Mouse (Mus musculus) midbrain, embryonic 11.5 days (tissue): ENCODE results near the gene Snrpf. TPM values are rescaled to one million over a fixed set of nuclear protein-coding genes. Genes with fewer than 3 reads are reported as not detected.

Experiments
- ATAC-seq: fragments of 200-750 bp; cut with Nextera tagmentation; 2 replicates; pipeline ENCODE4 v1.8.0; 2017; ENCODE audit warnings: moderate TSS enrichment, moderate library complexity; ENCODE audit not compliant: low FRiP score
- DNase-seq: peaks from one replicate; pipeline ENCODE4 v3.0.0; 2015; ENCODE audit warnings: low spot score; ENCODE audit errors: missing footprints
- H3K27ac ChIP-seq: fragments of 300-500 bp; sonication (generic); 2 replicates; pipeline ENCODE4 v1.5.1; 2014; ENCODE audit warnings: low read depth, low read length
- H3K27me3 ChIP-seq: fragments of 300-500 bp; sonication (generic); 2 replicates; pipeline ENCODE4 v1.6.1; 2014; ENCODE audit warnings: mild to moderate bottlenecking, low read length, moderate library complexity, mixed read lengths; ENCODE audit not compliant: control insufficient read depth, insufficient read depth
- H3K36me3 ChIP-seq: fragments of 300-500 bp; sonication (generic); 2 replicates; pipeline ENCODE4 v1.6.1; 2014; ENCODE audit warnings: mild to moderate bottlenecking, low read length, moderate library complexity, mixed read lengths; ENCODE audit not compliant: control insufficient read depth, insufficient read depth
- H3K4me1 ChIP-seq: fragments of 300-500 bp; sonication (generic); 2 replicates; pipeline ENCODE4 v1.6.1; 2014; ENCODE audit warnings: low read length; ENCODE audit not compliant: control insufficient read depth, insufficient read depth
- H3K4me2 ChIP-seq: fragments of 300-500 bp; sonication (generic); 2 replicates; pipeline ENCODE4 v1.6.1; 2014; ENCODE audit warnings: mild to moderate bottlenecking, moderate library complexity
- H3K4me3 ChIP-seq: fragments of 300-500 bp; sonication (generic); 2 replicates; pipeline ENCODE4 v1.5.1; 2014; ENCODE audit warnings: low read depth, low read length
- H3K9ac ChIP-seq: fragments of 300-500 bp; sonication (generic); 2 replicates; pipeline ENCODE4 v1.6.1; 2014; ENCODE audit warnings: low read length
- H3K9me3 ChIP-seq: fragments of 300-500 bp; sonication (generic); 2 replicates; pipeline ENCODE4 v1.6.1; 2016; ENCODE audit warnings: low read length; ENCODE audit not compliant: control insufficient read depth
- WGBS: fragments of 180-500 bp; shearing (Covaris S2); extraction: QIAGEN DNeasy Blood & Tissue Kit; methylation state at CpG from one replicate; pipeline ENCODE4 v1.1.7; 2014; 5-methylcytosine and 5-hydroxymethylcytosine counted together
- polyA plus RNA-seq: library from polyadenylated mRNA; unstranded; fragments of >200 nt; fragmentation: Nextera tagmentation; extraction: Ambion mirVana; gene quantifications from 2 replicates; pipeline ENCODE4 v1.2.1, GENCODE M21; 2014

Gene Snrpf
- polyA plus RNA-seq = 145 and 150 TPM in 2 replicates

DNA sequence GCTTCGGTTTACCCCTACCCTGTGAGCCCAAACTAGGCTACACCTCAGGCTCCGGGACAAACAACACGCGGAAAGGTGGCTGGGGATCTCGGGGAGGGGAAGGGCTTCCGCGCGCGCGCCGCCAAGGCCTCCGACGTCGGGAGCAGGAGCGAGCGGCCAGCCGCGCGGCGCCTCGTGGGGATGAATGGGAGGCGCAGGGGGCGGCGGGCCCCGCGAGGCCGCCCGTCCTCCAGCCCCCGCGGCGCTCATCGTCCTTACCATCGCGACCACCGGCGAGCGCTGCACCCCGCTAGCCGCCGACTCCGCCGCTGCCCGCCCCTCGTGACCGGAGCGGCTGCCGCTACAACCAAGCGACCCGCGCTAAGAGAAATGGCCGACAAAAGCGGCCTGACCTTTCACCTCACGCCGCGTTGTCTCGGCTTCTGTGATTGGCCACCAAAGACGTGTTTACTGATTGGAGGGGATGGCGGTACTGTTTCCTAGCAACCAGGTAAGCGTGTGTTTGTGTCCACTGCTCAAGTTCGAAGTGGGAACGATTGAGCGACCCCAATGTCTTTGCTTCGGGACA, at the start of gene Snrpf:
Snrpf (minus strand) TSS at position 426 of the 568 bp plus-strand sequence.
- Histone ChIP-seq H3K4me1 (peaks cover 7% of the 10 kb centered on the region), H3K4me3 (peak within 1 kb of the TSS; percentile 85), H3K27me3 (no peaks in the 10 kb centered on the region), H3K9ac (peak within 1 kb of the TSS; percentile 92), H3K27ac (peak within 1 kb of the TSS; percentile 59), H3K4me2 (peak within 1 kb of the TSS; percentile 94), H3K9me3 (no peaks in the 10 kb centered on the region), H3K36me3 (no peaks in the 10 kb centered on the region)
- DNase-seq (peak; percentile 100), ATAC-seq (peak; percentile 91)
- under 1% methylated on average over 63 of the region's 63 CpGs for WGBS

DNA sequence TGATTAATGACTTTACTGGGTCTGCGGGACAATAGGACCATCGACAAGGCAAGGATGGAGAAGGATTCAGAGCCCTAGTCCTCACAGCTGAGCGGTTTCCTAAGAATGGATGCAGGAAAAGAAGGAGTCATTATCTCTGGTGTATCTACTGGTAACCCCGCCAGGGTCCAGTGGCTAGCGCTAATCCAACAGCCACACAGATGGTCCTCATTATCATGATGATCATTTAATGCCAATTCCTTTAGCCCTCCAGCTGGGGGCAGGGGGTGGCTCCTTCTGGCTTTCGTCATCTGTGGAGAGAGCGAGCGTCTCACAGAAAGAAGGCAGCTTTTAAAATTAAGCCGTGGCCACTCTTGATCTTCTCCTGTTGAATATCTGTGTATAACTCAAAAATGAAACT, 46.4 kb upstream of the Snrpf start:
- Histone ChIP-seq H3K9ac (no peak overlapping the region), H3K36me3 (no peaks in the 10 kb centered on the region), H3K4me2 (no peak overlapping the region), H3K4me3 (no peak overlapping the region), H3K27ac (no peak overlapping the region), H3K27me3 (peaks cover 3% of the 10 kb centered on the region; the same call in 1 of the 2 replicates), H3K9me3 (no peaks in the 10 kb centered on the region), H3K4me1 (peaks cover 5% of the 10 kb centered on the region; the same call in 1 of the 2 replicates)
- WGBS = 30% methylated on average over 9 of the region's 9 CpGs
- ATAC-seq = peak; percentile 69
- DNase-seq = peak; percentile 85

DNA sequence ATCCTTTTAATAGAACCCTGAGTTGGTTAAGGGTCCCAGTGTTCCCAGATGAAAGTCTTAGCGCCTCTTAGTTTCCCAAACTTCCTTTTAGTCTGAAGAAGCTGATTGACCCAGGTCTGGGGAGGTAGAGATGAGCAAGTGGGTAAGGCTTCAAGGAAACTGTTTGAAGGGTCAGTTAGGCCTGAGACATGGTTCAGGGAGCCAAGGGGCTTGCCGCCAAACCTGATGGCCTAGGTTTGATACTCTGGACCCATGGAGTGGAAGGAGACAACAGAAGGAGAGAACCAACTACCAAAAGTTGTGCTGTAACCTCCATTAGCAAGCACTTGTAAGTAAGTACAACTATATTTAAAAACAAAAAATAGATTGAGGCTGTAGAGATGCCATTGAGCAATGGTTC, 44.5 kb upstream of the Snrpf start:
- no peaks in the 10 kb centered on the region for H3K9me3 ChIP-seq
- 93% methylated on average over 2 of the region's 2 CpGs for WGBS
- ATAC-seq (no peak), DNase-seq (peak; percentile 12)
- H3K27me3 ChIP-seq = no peaks in the 10 kb centered on the region
- no peak overlapping the region for H3K9ac ChIP-seq
- H3K4me1 ChIP-seq = no peaks in the 10 kb centered on the region
- H3K36me3 ChIP-seq = no peaks in the 10 kb centered on the region
- no peak overlapping the region for H3K27ac ChIP-seq
- no peak overlapping the region for H3K4me2 ChIP-seq
- H3K4me3 ChIP-seq = no peak overlapping the region

DNA sequence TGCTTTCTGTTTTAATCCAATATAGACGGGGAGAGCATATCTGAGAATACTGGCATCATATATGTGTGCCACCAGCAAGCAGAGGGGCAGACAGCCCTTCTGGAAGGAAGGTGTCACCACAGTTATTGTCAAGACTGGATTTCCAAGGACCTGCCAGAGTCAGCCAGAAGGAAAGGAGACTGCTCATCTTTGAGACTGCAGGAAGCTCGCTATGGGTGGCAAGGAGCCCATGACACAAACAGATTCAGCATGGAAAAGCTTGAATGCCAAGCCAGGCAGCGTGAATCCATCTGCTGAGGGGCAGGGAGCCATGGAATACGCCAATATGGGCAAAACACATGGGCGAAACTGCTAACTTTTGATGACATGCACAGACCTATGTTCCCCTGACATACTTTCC, 44.1 kb upstream of the Snrpf start:
- DNase-seq (no peak), ATAC-seq (no peak)
- Histone ChIP-seq H3K4me3 (no peak overlapping the region), H3K4me1 (no peaks in the 10 kb centered on the region), H3K27me3 (no peaks in the 10 kb centered on the region), H3K4me2 (no peak overlapping the region), H3K36me3 (no peaks in the 10 kb centered on the region), H3K27ac (no peak overlapping the region), H3K9me3 (no peaks in the 10 kb centered on the region), H3K9ac (no peak overlapping the region)
- WGBS = 83% methylated on average over 5 of the region's 5 CpGs

DNA sequence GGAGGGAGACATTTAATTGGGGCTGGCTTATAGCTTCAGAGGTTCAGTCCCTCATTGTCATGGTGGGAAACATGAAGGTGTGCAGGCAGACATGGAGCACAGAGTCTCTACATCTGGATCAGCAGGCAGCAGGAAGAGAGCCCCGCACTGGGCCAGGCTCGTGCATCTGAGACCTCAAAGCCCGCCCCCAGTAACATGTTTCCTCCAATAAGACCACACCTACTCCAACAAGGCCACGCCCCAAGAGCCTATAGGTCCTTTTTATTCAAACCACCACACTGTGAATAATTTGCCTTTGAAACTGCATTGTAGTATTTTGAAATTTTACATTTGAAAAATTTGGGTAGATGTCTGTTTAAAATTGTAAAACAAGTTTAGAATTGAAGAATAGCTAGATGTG, 42.6 kb upstream of the Snrpf start:
- no peak for DNase-seq
- WGBS = 65% methylated on average over 4 of the region's 4 CpGs

DNA sequence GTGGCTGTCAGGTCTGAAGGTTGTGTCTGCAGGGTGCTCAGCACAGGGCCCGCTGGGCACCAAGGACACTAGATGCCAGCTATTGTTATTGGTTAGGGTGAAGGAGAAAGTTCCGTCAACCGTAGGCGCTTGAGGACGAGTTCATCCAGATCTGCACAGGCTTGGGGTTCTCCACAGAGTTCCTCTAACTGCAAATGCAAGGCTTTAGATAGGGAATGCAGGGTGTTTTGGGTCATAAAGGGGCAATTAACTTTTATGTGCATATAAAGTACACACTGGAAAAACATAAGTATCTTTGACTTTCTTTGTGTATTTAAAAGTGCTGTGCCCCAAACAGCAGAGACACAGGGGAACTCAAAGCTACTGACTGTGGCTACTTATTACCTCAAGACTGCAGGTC, 40.8 kb upstream of the Snrpf start:
- Histone ChIP-seq H3K4me1 (no peaks in the 10 kb centered on the region), H3K4me3 (no peak overlapping the region), H3K4me2 (no peak overlapping the region), H3K9me3 (no peaks in the 10 kb centered on the region), H3K27me3 (no peaks in the 10 kb centered on the region), H3K36me3 (no peaks in the 10 kb centered on the region), H3K9ac (no peak overlapping the region), H3K27ac (no peak overlapping the region)
- DNase-seq (peak; percentile 21), ATAC-seq (no peak)
- WGBS = 91% methylated on average over 5 of the region's 5 CpGs

More for the DNA sequence above, 42.6 kb upstream of the Snrpf start:
- no peaks in the 10 kb centered on the region for H3K36me3 ChIP-seq
- H3K27ac ChIP-seq = no peak overlapping the region
- no peak overlapping the region for H3K4me2 ChIP-seq
- no peak for ATAC-seq
- no peaks in the 10 kb centered on the region for H3K9me3 ChIP-seq
- H3K9ac ChIP-seq = no peak overlapping the region
- H3K27me3 ChIP-seq = no peaks in the 10 kb centered on the region
- H3K4me3 ChIP-seq = no peak overlapping the region
- no peaks in the 10 kb centered on the region for H3K4me1 ChIP-seq

DNA sequence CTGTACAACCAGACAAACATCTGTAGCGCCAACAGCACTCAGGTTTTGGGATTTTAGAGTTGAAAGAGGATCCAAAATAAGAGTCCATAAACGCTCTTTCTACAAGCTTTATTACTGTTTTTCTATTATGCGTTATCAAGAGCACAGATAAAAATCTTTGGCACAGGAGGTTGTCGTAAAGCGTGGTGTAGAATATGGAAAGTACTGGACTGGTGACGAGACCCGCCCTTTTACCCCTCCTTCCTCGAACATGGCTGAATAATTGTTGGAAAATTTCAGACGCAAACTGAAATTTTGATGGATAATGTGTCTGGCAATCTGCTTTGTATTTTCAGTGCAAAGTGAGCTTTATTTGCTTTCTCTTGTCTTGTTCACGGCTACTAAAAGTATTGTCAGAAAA, 34.6 kb upstream of the Snrpf start:
- Histone ChIP-seq H3K27ac (no peak overlapping the region), H3K4me3 (no peak overlapping the region), H3K9ac (no peak overlapping the region), H3K36me3 (no peaks in the 10 kb centered on the region), H3K27me3 (no peaks in the 10 kb centered on the region), H3K4me2 (no peak overlapping the region), H3K9me3 (no peaks in the 10 kb centered on the region), H3K4me1 (no peaks in the 10 kb centered on the region)
- ATAC-seq (no peak), DNase-seq (no peak)
- WGBS = 88% methylated on average over 10 of the region's 10 CpGs

DNA sequence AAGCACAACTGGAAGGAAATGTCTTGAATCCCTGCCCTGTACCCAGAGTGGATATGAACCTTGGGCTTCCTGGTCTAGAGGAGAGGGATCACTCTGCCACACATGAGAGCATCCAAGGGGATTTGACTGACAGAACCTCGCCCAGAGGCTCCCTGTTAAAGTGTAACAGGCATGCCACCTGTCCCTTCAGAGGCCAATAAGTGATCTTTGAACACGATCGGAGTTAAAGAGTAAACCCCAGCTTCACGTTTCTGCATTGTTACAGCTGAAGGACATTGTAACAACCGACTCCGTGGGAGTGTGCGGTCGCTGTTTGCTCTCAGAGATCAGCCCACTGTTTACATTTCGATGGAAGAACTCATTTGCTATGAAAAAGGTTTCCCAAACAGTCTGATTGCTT, 34.2 kb upstream of the Snrpf start:
- ATAC-seq (no peak), DNase-seq (peak; percentile 61)
- H3K4me2 ChIP-seq = no peak overlapping the region
- H3K27me3 ChIP-seq = no peaks in the 10 kb centered on the region
- H3K27ac ChIP-seq = no peak overlapping the region
- H3K36me3 ChIP-seq = no peaks in the 10 kb centered on the region
- H3K9ac ChIP-seq = no peak overlapping the region
- H3K4me3 ChIP-seq = no peak overlapping the region
- no peaks in the 10 kb centered on the region for H3K4me1 ChIP-seq
- no peaks in the 10 kb centered on the region for H3K9me3 ChIP-seq
- 72% methylated on average over 9 of the region's 9 CpGs for WGBS

DNA sequence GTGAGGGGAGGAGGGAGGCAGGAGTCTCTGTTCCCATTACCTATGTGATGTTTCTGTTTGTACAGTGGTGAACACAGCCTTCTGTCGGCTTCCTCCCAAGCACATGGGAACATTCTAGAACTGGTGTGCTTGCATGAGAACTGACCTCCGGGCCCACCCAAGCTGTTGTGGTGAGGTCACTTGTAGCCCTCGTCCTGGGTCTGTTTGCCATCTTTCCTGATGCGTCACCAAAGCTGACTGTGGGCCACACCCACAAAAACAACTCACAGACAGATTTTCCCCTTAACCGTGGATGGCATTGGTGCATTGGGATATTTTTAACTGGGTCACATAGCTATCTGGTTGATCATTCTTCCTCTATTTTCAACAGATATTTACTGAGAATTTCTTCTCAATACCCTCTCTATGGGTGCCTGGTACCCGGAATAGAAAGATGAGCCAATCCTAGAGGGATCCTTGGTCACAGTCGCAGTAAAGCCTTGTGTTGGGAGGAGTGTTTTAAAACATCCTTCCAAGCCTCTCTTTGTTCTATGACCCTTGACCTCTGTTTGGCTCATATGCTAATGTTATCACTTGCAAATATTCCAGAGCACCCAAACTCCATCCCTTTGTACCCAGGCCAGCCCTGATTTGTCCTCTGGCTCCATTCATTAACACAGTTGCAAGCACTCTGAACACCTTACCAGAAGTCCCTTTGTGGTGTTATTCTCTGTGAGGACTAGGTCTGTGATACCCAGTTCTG, 31.1 kb upstream of the Snrpf start:
- H3K4me1 ChIP-seq = no peaks in the 10 kb centered on the region
- ATAC-seq = no peak
- no peak overlapping the region for H3K9ac ChIP-seq
- H3K9me3 ChIP-seq = no peaks in the 10 kb centered on the region
- no peak overlapping the region for H3K4me2 ChIP-seq
- H3K36me3 ChIP-seq = no peaks in the 10 kb centered on the region
- peak; percentile 69 for DNase-seq
- H3K27ac ChIP-seq = no peak overlapping the region
- H3K27me3 ChIP-seq = no peaks in the 10 kb centered on the region
- WGBS = 71% methylated on average over 7 of the region's 7 CpGs
- H3K4me3 ChIP-seq = no peak overlapping the region
